Mouse (Mus musculus): ENCODE results near the gene Skint5. TPM values are rescaled to one million over a fixed set of nuclear protein-coding genes. Genes with fewer than 3 reads are reported as not detected.
"Not testable (repeated sequence)": the region's sequence is repeated elsewhere in the genome, so short reads cannot be mapped to it uniquely, and the experiment has no call there.

The Skint5 gene
- total RNA-seq (2014; fragmentation: Nextera tagmentation) = not detected in 2 replicates
- total RNA-seq (2017) = not detected in 2 replicates

DNA sequence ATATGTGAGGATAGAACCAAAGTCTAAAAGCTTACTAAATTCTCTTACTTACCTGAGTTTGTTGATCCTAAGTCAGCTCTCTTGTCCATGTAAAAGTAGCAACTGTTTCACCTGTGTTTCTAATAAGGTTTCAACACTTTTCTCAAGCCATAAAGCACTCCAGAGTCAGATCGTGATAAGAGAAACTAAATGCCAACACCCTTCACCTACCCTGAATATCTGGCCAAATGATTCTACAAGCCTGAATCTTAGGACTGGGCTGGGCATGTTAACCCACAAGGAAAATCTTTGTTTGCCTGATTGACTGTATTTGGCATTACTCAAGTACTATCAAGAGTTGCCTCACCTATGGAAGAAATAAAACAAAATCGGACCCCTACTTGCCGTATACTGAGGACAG is at the start of gene Skint5:
TSS of gene Skint5 (minus strand) at position 101 of the 400 bp plus-strand sequence.
- no peak for ATAC-seq (replicated peaks; ENCODE audit: low FRiP score, low TSS enrichment, poor library complexity, severe bottlenecking)

DNA sequence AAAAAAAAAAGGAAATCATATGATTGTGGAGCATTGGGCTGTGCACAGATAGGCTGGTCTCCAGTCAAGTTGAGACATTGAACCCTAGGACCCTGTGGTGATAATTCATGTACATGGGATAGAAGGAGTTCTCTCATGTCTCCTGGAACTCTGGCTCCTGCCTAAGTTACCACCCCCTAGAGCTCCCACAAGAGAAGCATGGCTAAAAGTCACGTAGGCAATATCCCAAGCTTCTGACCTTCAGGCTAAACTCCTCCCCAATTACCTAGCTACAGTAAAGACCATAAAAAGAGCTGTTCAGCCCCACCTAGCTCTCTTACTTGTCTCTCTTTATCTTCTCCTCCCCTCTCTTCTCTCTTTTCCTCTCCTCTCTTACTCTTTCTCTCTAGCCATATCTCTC is 42.0 kb downstream of the Skint5 start:
- ATAC-seq (replicated peaks; ENCODE audit: low FRiP score, low TSS enrichment, poor library complexity, severe bottlenecking) = no peak

DNA sequence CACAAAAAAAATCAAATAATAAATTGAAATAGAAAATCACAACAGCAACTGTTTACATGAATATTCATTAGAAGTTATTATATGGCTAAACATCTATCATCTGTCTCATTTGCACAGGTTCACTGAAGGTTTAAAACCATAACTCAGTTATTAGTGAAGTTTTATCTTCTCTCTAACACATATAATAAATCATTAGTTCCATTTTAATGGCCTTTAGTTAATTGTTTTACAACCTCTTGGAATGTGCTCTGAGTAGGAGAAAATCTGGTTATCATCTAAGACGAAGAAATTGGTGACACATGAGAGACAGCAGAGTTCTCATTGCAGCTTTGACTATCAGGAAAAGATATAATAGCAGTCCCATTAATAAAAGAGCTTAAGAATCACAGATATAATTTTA is 235.1 kb downstream of the Skint5 start:
- no peak for ATAC-seq (replicated peaks; ENCODE audit: low FRiP score, low TSS enrichment, poor library complexity, severe bottlenecking)

DNA sequence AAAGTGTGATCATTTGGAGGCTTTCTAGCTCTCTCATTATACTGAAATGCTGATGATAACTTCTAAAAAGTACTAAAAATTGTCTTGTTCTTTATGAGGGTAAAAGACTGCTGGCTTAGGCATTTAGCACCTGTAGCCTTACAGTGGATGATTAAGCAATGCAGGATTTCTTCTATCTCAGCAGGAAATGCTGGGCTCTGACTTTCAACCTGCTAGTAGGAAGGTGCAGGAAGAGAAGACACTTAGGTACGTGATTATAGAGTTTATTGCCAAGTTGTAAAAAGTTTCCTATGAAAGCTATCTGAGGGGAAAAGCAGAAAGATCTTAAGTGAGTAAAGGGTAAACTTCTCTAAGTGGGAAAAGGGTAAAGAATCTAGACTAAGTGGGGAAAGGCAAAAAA is 235.6 kb downstream of the Skint5 start:
- ATAC-seq (replicated peaks; ENCODE audit: low FRiP score, low TSS enrichment, poor library complexity, severe bottlenecking) = no peak

DNA sequence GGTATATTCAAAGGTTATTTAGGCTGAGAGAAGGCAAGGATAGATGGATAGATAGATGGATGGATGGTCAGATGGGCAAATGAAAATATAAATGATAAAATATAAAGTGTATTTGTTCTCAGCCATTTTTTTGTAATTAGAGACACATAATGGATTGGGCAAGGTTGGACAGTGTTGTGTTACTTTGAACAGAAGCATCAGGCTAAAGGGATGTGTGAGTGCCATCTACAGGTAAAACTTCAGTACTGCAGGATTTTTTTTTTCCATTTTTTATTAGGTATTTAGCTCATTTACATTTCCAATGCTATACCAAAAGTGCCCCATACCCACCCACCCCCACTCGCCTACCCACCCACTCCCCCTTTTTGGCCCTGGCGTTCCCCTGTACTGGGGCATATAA is 551.1 kb downstream of the Skint5 start:
- not testable (repeated sequence) for ATAC-seq (replicated peaks; ENCODE audit: low FRiP score, low TSS enrichment, poor library complexity, severe bottlenecking)

Other genes with a start within 250 kb of the Skint5 start
- gene Skint11, start 163.9 kb upstream of the Skint5 start, total RNA-seq (2014; fragmentation: Nextera tagmentation) = not detected in 2 replicates
- not detected in 2 replicates for gene Skint11, start 163.9 kb upstream of the Skint5 start, total RNA-seq (2017)